Mouse (Mus musculus): ENCODE data around the gene Zbed4. TPM values are rescaled to one million over a fixed set of nuclear protein-coding genes. Genes with fewer than 3 reads are reported as not detected.
"Not testable (repeated sequence)": the region's sequence is repeated elsewhere in the genome, so short reads cannot be mapped to it uniquely, and the experiment has no call there.

The Zbed4 gene
- polyA plus RNA-seq, 1 experiment from 2014 or later: 14.7 TPM

DNA sequence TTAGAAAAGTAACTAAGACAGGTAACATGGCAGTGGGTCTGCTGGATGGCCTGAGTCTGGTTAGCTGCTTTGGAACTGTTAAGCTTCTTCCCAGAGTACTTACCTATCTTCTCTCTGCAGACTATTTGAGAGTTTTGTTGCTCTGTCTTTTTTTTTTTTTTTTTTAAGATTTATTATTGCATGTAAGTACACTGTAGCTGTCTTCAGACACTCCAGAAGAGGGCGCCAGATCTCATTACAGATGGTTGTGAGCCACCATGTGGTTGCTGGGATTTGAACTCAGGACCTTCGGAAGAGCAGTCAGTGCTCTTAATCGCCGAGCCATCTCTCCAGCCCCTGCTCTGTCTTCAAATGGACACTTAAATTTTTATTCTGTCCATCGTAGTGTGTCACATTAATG lies 23.2 kb downstream of the Zbed4 start:
- WGBS: 92% methylated on average over 5 of the region's 5 CpGs
- not testable (repeated sequence) for H3K4me3 ChIP-seq (replicated peaks); ATAC-seq

DNA sequence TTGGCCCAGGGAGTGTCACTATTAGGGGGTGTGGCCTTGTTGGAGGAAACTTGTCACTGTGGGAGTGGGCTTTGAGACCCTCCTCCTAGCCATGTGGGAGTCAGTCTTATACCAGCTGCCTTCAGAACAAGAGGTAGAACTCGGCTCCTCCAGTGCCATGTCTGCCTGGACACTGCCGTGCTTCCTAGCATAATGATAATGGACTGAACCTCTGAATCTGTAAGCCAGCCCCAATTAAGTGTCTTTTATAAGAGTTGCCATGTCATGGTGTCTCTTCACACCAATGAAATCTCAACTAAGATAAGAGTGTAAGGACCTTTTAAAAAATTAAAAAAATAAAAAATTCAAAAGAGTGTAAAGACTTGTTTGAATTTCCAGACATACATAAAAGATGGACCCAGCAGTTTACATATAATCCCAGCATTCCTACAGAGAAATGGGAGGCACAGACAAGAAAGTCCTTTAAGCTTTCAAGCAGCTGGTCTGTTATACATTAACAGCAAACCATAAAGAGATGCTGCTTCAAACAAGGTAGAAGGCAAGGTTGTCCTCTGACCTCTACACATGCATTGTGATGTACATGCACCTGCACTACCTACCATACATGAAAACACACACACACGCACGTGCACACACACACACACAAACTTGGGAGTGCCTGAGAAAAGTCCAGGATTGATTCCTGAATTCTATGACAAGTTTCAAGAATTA lies 40.8 kb downstream of the Zbed4 start:
- no peaks in the 10 kb centered on the region for H3K9me3 ChIP-seq
- H3K4me1 ChIP-seq (replicated peaks): no peaks in the 10 kb centered on the region
- H3K4me3 ChIP-seq (replicated peaks): no peak overlapping the region
- H3K4me2 ChIP-seq (replicated peaks): no peak overlapping the region
- H3K9ac ChIP-seq: no peak overlapping the region
- ATAC-seq: peak; percentile 89
- H3K36me3 ChIP-seq: no peaks in the 10 kb centered on the region
- no peaks in the 10 kb centered on the region for H3K27me3 ChIP-seq (replicated peaks)
- 71% methylated on average over 4 of the region's 4 CpGs for WGBS
- H3K27ac ChIP-seq: no peak overlapping the region

More for the DNA sequence above, 23.2 kb downstream of the Zbed4 start:
- not testable (repeated sequence) for H3K36me3 ChIP-seq; H3K9me3 ChIP-seq; H3K9ac ChIP-seq; H3K27ac ChIP-seq; H3K4me1 ChIP-seq (replicated peaks); H3K27me3 ChIP-seq (replicated peaks); H3K4me2 ChIP-seq (replicated peaks)

DNA sequence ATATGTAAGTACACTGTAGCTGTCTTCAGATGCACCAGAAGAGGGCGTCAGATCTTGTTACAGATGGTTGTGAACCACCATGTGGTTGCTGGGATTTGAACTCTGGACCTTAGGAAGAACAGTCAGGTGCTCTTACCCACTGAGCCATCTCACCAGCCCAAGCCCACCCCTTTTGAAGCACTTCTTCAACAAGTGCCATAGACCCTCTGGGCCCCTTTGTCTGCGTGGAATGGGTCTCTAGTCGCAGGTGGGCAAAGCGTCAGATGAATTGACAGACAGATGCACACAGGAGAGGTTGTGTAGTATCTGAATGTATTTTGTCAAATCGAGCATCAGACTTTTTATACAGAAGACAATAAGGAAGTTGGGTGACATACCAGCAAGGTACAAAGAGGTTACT lies 43.3 kb downstream of the Zbed4 start:
- 90% methylated on average over 5 of the region's 5 CpGs for WGBS
- not testable (repeated sequence) for ATAC-seq; H3K4me3 ChIP-seq (replicated peaks); H3K9ac ChIP-seq; H3K36me3 ChIP-seq; H3K4me2 ChIP-seq (replicated peaks); H3K27ac ChIP-seq; H3K9me3 ChIP-seq; H3K4me1 ChIP-seq (replicated peaks); H3K27me3 ChIP-seq (replicated peaks)

DNA sequence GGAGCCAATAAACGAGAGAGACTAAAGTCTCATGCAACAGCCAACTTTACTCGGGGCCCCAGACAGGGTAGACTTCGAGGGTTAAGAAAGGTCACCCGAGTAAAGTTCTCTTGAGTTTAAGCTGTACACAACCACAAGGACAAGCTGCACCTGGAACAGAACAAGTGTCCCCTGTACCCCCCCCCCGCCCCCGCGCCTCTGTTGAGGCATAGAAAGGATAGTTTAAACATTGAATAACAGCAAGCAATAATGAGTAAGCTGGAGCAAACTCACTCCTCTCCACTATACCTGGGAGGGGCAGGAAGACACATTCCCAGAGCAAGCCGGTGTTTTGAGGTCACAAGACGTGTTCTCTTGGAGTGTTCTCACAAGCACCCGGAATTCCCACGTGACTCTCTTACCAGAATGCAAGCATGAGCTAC lies 48.5 kb downstream of the Zbed4 start:
- 0 out of 2 replicates have a peak, but pooled peaks cover 2% of the 10 kb centered on the region for H3K36me3 ChIP-seq
- no peak overlapping the region for H3K4me3 ChIP-seq (replicated peaks)
- H3K27me3 ChIP-seq (replicated peaks): no peaks in the 10 kb centered on the region
- no peak overlapping the region for H3K27ac ChIP-seq
- peak; percentile 84 for ATAC-seq
- no peak overlapping the region for H3K9ac ChIP-seq
- 0 out of 2 replicates have a peak, but pooled peaks cover 4% of the 10 kb centered on the region for H3K4me1 ChIP-seq (replicated peaks)
- WGBS: 60% methylated on average over 11 of the region's 11 CpGs
- no peaks in the 10 kb centered on the region for H3K9me3 ChIP-seq
- no peak overlapping the region for H3K4me2 ChIP-seq (replicated peaks)

DNA sequence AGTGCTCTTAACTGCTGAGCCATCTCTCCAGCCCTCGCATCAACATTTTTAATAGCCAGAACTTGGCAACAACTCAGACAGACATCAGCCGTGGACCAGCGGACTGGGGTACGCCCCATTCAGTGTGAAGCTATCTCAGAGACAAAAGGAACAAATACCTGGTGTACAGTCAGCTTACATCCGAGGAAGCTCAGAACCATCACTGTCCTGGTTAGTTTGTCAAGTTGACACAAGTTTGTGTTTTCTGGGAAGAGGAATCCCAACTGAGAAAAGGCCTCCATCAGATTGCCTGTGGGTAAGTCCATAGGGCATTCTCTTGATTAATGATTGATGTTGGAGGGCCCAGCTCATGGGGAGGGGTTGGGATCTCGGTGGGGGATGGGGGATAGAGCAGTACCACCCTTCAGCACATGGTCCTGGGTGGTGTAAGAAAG lies 49.5 kb downstream of the Zbed4 start:
- H3K9ac ChIP-seq: no peak overlapping the region
- peaks cover 6% of the 10 kb centered on the region for H3K36me3 ChIP-seq
- 0 out of 2 replicates have a peak, but pooled peaks cover 4% of the 10 kb centered on the region for H3K4me1 ChIP-seq (replicated peaks)
- H3K4me2 ChIP-seq (replicated peaks): peak overlapping the region; percentile 24
- no peak overlapping the region for H3K4me3 ChIP-seq (replicated peaks)
- no peak overlapping the region for H3K27ac ChIP-seq
- H3K27me3 ChIP-seq (replicated peaks): no peaks in the 10 kb centered on the region
- 65% methylated on average over 6 of the region's 6 CpGs for WGBS
- ATAC-seq: peak; percentile 80
- H3K9me3 ChIP-seq: no peaks in the 10 kb centered on the region

DNA sequence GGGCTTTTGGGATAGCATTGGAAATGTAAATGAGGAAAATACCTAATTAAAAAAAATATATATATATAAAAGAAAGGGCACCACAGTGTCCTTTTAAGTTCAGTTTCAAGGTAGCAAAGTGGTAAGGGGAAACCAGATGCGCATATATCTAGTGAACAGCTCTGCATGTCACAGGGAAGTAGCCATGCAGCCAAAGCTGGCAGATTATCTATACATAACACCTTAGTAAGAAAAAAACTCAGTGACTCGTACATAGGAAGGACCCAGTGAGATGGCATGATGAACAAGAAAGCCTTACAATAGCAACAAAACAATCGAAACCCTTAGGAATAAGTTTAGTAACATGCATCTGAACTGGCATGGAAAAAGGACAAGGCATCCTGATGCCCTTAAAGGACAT lies 50.4 kb downstream of the Zbed4 start:
- Histone ChIP-seq H3K4me2 (replicated peaks) (no peak overlapping the region), H3K27ac (no peak overlapping the region), H3K9me3 (no peaks in the 10 kb centered on the region), H3K4me3 (replicated peaks) (no peak overlapping the region), H3K27me3 (replicated peaks) (no peaks in the 10 kb centered on the region), H3K4me1 (replicated peaks) (0 out of 2 replicates have a peak, but pooled peaks cover 4% of the 10 kb centered on the region), H3K36me3 (peaks cover 10% of the 10 kb centered on the region), H3K9ac (no peak overlapping the region)
- 95% methylated on average over 3 of the region's 3 CpGs for WGBS
- no peak for ATAC-seq

DNA sequence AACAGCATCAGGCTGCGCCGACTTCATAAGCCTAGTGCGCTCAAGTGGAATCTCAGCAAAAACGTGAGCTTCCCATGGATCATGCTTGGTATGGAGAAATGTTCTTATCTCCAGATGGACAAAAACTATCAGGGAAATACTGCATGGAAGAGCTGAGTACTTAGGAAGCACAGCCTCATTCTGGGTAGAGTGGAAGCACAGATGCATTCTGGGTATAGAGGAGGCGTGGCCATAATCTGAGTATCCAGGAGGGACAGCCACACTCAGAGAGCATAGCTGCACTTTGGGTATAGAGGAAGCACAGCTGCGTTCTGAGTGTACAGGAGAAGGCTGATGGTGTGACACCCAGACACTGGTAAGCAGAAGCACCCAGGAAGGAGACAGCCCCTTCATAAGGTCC lies 50.9 kb downstream of the Zbed4 start:
- 0 out of 2 replicates have a peak, but pooled peaks cover 4% of the 10 kb centered on the region for H3K4me1 ChIP-seq (replicated peaks)
- H3K4me2 ChIP-seq (replicated peaks): no peak overlapping the region
- ATAC-seq: 0 out of 2 replicates have a peak, but pooled peaks have one; percentile 23
- H3K9me3 ChIP-seq: no peaks in the 10 kb centered on the region
- no peaks in the 10 kb centered on the region for H3K27me3 ChIP-seq (replicated peaks)
- H3K9ac ChIP-seq: no peak overlapping the region
- peaks cover 10% of the 10 kb centered on the region for H3K36me3 ChIP-seq
- no peak overlapping the region for H3K27ac ChIP-seq
- no peak overlapping the region for H3K4me3 ChIP-seq (replicated peaks)
- 91% methylated on average over 6 of the region's 6 CpGs for WGBS

DNA sequence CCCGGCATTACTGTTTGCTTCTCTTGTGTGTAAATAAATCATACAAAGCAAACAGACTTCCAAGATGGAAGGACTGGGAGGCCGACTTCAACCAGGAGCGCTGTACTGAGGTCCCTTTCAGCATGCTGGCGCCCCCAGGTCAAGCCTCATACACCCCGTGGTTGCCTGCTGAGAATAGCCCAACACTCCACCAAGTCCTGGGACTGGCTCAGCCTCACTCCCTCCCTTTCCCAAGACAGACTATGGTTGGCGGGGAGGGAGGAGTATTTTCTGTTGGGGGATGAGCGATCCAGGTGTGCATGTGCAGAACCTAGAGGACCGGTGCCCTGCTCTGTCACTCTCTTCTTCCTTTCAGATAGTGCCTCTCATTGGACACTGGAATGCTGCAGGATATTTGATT lies 56.7 kb downstream of the Zbed4 start:
- H3K27ac ChIP-seq: no peak overlapping the region
- H3K9ac ChIP-seq: no peak overlapping the region
- H3K36me3 ChIP-seq: peaks cover 15% of the 10 kb centered on the region
- H3K4me2 ChIP-seq (replicated peaks): no peak overlapping the region
- H3K27me3 ChIP-seq (replicated peaks): no peaks in the 10 kb centered on the region
- 72% methylated on average over 8 of the region's 8 CpGs for WGBS
- no peak overlapping the region for H3K4me3 ChIP-seq (replicated peaks)
- ATAC-seq: no peak
- no peaks in the 10 kb centered on the region for H3K9me3 ChIP-seq
- H3K4me1 ChIP-seq (replicated peaks): no peaks in the 10 kb centered on the region

DNA sequence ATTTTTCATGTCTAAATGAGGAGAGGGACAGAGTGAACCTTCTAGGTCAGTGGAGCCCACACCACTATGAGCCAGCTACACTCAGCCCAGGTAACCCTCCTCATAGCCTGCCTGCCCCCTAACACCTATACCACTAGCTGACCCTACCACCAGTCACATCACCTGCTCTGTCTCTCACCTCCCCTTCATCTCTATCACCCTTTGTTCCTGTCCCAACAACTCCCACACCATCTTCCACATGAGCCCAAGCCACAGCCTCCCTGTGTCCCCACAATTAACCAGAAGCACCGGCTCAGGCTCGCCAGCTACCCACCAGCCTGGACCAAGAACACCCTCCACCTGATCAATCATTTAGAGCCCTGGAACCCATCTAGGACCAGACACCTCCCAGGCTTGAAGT lies 58.9 kb downstream of the Zbed4 start:
- Histone ChIP-seq H3K27me3 (replicated peaks) (no peaks in the 10 kb centered on the region), H3K27ac (no peak overlapping the region), H3K4me1 (replicated peaks) (no peaks in the 10 kb centered on the region), H3K4me3 (replicated peaks) (no peak overlapping the region), H3K9me3 (no peaks in the 10 kb centered on the region), H3K4me2 (replicated peaks) (no peak overlapping the region), H3K9ac (no peak overlapping the region), H3K36me3 (peaks cover 12% of the 10 kb centered on the region)
- WGBS: 80% methylated on average over 2 of the region's 2 CpGs
- ATAC-seq: no peak

DNA sequence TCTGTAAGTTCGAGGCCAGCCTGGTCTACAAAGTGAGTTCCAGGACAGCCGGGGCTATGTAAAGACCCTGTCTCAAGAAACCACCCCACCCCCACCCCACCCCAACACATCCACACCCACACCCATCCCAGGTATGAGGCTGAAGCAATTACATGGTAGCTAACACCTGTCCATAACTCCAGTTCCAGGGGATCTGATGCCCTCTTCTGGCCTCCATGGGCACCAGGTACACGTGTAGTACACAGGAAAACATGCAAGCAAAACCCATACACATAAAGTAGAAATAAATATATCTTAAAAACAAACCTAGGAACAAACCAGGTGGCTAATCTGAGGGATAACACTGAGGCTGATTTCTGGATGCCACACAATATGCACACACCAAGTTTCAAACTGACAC lies 61.8 kb downstream of the Zbed4 start:
- WGBS: 87% methylated on average over 3 of the region's 3 CpGs
- H3K36me3 ChIP-seq: peaks cover 8% of the 10 kb centered on the region
- H3K27me3 ChIP-seq (replicated peaks): no peaks in the 10 kb centered on the region
- H3K4me3 ChIP-seq (replicated peaks): no peak overlapping the region
- 0 out of 2 replicates have a peak, but pooled peaks cover under 1% of the 10 kb centered on the region for H3K4me1 ChIP-seq (replicated peaks)
- no peak overlapping the region for H3K9ac ChIP-seq
- ATAC-seq: no peak; the same call in 1 of the 2 replicates
- no peak overlapping the region for H3K4me2 ChIP-seq (replicated peaks)
- no peaks in the 10 kb centered on the region for H3K9me3 ChIP-seq
- no peak overlapping the region for H3K27ac ChIP-seq

DNA sequence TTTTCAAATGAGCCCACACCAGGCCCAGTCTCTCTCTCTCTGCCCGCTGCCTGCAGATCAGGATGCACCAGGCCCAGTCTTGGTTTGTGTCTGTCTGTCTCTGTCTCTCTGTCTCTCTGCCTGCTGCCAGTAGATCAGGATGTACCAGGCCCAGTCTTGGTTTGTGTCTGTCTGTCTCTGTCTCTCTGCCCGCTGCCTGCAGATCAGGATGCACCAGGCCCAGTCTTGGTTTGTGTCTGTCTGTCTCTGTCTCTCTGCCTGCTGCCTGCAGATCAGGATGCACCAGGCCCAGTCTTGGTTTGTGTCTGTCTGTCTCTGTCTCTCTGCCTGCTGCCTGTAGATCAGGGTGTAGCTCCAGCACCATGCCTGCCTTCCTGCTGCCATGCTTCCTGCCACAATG lies 62.4 kb downstream of the Zbed4 start:
- not testable (repeated sequence) for H3K27ac ChIP-seq; H3K4me2 ChIP-seq (replicated peaks); ATAC-seq; H3K9ac ChIP-seq; H3K36me3 ChIP-seq; H3K4me3 ChIP-seq (replicated peaks); H3K9me3 ChIP-seq; H3K4me1 ChIP-seq (replicated peaks); H3K27me3 ChIP-seq (replicated peaks)
- 95% methylated on average over 2 of the region's 2 CpGs for WGBS

DNA sequence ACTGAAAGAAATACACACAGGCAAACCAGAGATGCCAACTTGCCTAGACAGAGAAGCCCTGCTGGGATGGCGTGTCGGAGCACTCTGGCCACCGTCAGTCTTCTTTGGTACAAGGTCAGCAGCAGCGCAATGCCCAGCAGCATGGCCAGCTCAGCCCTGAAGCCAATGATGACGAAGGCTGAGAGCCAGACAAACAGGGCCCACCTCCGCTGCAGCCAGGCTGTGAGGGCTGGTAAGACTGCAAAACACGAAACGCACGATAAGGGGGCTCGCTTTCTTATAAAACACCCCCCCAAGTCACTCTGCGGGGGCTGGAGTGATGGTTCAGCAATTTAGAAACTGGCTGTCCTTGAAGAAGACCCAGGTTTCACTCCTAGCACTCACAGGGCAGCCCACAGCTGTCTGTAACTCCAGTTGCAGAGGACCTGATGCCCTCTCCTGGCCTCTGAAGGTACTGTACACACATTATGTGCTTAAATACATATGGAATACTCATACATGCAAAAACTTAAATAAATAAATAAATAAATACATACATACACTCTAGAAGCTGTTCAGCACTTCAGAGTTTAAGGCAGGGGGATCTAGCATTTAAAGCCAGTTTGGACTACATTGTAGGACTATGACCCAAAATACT lies 63.1 kb downstream of the Zbed4 start:
- H3K4me1 ChIP-seq (replicated peaks): 0 out of 2 replicates have a peak, but pooled peaks cover 2% of the 10 kb centered on the region
- no peak for ATAC-seq
- no peak overlapping the region for H3K4me3 ChIP-seq (replicated peaks)
- no peak overlapping the region for H3K4me2 ChIP-seq (replicated peaks)
- H3K9ac ChIP-seq: no peak overlapping the region
- 94% methylated on average over 11 of the region's 11 CpGs for WGBS
- no peak overlapping the region for H3K27ac ChIP-seq
- H3K9me3 ChIP-seq: no peaks in the 10 kb centered on the region
- peaks cover 8% of the 10 kb centered on the region; the same call in 1 of the 2 replicates for H3K36me3 ChIP-seq
- H3K27me3 ChIP-seq (replicated peaks): no peaks in the 10 kb centered on the region
